Mouse (Mus musculus): ENCODE measurements around the gene Tns1.

The Tns1 gene

DNA sequence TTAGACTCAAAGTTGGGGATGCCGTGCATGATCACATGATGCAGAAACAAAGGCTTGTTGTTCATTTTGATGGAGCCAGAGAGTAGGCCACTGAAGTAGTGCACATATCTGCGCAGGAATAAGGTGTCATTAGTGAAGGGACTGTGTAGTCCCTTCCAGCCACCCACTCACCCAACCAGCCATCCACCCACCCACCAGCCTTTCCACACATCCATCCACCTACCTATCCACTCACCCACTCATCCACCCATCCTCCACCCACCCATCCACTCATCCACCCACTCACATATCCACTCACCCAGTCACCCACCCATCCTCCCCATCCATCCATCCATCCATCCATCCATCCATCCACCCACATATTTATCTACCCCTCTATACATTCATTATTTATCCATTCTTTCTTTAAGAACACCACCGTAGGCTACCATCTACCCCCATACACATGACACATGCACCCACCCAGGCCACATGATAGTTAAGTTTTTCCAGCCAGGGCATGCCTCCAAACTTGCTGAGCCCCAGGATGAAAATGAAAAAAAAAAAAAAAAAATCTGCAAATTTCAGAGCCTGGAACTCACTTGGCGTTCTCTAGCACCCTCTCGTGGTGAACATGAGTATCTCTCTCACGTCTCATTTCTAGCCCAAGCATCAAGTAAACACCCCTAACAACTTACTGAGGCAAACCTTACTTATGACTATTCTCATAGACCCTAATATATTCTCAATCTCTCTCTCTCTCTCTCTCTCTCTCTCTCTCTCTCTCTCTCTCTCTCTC lies 137.8 kb downstream of the Tns1 start:
- DNase-seq, result no peak

DNA sequence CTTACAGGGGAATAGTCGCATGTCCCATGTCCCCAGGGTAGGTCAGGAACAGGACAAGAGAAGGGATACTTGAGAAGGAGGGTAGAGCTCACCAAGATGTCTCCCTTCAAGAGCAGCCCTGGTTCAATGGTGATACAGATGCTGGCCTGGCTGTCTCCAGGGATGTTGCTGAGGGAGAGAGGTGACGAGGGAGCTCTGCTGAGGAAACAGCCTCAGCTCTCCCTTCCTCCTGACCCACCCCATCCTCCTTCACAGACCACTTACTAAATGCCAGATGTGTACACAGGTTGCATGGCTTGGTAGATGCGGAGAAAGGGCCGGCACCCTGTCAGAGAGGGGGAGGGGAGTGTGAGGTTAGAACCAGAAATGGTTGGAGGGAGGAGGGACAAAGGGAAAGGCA lies 138.6 kb downstream of the Tns1 start:
- no peak for DNase-seq

DNA sequence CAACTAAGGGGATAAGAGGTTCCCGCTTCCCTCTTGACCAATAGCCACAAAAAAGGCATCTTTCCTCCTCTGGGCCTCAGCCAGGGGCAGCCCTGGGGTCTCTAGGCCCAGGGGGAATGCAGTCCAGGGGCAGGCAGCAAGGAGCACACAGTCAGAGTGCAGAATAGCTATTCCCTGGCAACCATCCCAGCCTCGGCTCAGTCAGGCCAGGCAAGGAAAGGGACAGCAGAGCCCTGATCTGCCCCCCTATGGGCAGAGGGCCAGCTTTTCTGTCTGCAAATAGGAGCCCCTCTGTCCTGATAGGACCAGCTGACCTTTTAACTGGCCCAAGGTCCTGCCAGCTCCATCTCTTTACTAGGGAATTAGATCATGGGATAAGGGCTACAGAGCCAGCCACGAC lies 145.0 kb downstream of the Tns1 start:
- DNase-seq, result no peak

DNA sequence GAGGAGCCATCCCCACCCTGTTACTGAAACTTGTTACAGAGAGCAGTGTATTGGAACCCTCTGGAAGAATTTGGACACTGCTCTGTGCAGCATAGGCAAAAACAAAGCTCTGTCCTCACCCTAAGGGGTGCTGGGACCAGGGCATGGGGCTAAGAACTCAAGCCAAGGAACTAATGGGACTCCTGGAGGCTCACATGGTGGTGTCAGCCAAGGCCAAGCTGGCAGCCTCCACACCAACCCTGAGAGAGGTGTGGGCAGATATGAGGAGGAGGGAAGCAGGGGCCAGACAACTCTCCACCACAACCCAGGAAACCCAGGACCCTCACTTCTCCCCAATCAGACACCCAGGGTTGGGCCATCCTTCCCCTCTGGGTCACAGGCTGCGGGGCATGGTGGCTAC lies 145.7 kb downstream of the Tns1 start:
- no peak for DNase-seq

DNA sequence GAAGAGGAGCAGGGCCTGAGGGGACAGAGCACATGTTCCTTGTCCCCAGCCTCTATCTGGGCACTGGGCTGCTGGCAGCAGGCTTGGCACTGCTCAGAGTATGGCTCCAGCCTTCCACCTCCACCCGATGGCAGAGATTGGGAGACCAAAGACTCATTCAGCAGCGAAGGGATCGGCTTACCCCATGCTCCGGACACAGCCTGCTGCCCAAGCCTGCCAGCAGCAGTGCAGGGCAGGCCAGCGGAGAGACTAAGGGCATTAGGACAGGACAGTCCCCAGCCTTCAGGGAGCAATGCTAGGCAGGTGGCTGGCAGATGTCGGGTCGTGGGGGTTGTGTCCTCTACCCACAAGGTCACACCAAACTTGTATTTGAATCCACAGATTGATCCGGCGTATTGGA lies 150.3 kb downstream of the Tns1 start:
- DNase-seq, result no peak

DNA sequence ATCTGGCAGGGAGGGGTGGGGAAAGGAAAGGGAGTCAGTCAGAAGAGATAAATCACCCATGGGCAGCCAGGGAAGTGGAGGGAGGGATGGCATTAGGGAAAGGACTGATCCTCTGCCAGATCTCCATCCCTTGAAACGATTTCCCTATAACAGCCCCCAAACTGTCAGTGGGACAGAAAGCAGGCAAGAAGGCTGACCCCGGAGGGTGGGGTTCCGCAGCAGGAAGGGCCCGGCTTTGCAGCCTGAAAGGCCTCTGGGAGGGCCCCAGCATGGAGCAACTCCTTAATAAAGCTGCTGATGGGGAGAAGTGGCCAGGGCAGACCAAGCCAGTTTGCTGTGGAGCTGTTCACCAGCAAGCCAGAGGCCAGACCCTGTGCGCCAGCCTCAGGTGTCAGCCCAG lies 151.5 kb downstream of the Tns1 start:
- DNase-seq, result no peak

DNA sequence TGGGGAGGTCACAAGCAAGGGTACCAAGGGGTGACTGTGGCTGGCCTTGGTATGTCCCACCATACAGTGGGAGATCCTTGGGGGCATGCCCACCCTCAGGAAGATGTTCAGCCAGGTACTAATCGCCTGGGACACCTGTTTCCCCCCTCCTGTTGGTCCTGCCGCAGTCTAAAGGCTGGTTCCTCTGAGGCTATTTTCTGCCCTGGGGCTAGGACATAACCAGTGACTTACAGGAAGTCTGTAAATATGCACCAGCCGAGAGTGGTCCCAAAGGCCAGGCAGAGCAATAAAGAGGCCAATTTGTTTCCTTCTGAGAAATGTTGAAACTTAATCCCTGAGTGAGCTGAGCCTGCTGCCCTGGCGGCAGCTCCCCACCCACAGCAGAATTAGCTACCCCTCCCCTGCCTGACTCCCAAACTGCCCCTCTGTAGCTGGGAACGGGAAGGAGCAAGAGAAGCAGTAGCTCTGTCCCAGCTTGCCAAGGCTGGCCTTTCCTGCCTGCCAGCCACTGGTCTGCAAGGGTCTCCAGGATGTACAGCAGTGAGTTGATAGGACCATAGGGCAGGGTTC lies 154.0 kb downstream of the Tns1 start:
- no peak for DNase-seq

DNA sequence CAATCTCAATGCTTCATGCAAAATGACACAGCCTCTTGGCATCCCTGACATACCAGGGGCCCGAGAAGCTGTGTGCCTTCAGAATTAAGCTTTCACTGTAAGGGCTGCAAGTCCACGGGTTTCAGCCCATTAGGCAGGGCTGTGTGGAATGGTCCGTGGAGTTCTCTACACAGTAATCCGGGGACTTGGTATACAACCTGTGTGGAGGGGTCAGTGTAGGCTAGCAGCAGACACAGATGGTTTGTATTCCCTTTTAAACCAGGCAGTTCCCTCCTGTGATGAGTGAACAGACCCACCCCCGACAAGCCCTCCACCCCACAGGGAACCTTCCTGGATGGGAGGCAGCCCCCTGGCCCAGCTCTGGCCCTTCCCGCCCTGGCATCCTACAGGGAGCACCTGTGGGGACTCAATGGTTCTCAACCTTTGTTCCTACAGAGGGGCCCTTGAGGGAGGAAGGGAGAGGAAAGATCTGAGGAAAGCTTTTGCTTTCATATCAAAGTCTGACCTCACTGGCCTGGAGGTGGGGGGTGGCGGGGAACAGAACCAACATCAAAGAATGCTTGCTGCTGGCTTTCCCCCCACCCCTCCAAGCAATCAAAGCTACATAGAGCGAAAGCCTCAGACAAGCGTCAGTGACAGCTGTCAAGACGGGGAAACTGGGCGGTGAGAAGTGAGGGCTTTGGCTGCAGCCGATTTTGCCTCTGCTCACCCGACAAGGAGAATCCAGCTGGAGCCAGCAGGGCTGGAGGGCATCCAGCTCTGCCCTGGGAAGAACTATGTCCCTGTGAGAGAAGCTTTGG lies 155.3 kb downstream of the Tns1 start:
- no peak for DNase-seq

DNA sequence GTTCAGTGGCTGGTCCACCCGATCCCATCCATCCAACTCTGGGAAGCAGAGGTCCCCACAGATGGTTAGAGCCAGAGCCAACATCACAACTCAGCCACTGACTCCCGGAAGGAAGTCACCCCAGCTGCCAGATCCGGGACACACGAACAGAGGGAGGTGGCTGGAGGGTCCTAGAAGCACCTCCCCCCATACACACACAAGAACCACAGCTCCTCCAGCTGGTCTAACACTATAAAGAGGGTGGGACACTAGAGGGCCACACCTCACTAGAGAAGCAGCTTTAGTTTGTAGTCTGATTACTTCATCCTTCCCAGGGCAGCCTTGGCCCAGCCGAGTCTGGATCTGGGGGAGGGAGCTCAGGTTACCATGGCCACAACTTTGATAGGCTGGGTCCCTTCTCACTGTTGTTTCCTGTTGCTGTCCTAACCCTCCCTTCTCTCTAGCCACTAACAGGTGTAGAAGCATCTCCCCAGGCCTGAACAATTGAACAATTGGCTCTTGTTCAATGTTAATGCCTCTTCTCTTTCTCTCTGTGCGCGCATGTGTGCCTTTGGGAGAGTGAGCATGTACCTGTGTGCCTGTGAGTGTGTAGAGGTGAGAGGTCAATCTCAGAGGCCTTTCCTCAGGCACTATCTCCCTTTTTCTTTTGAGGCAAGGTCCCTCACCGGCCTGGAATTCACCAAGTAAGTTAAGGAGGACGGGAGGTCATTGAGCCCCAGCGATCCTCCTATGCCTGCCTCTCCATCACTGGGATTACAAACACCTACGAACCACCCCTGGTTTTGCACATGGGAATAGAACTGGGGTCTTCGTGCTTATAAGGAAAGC lies 157.6 kb downstream of the Tns1 start:
- DNase-seq, result peak; percentile 78 to 86

DNA sequence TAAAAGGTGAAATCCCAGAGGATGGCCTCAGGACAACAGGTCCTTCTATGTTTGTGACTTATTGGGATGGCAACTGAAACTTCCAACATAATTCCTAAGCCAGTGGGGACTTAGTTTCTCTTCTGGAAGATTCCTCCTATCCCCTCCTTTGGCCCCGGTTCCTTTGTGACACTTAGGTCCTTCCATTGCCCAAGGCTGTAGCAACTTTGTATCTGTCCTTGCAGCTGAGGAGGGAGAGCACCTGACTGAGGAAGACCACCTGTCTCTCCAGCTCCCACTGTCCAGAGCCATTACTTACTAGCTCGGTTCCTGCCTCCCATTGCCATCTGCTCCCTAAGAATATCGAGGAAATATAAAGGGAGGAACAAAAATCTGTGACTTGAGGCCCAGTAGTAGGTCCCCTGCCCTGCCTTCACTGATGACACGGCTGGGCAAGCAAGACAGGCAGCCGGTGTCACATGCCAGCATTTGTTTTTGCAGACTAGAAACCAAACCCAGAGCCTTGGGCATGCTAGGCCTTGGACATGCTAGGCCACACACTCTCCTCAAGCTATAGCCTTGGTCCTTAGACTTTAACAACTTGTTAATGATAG lies 160.0 kb downstream of the Tns1 start:
- DNase-seq, result no peak

DNA sequence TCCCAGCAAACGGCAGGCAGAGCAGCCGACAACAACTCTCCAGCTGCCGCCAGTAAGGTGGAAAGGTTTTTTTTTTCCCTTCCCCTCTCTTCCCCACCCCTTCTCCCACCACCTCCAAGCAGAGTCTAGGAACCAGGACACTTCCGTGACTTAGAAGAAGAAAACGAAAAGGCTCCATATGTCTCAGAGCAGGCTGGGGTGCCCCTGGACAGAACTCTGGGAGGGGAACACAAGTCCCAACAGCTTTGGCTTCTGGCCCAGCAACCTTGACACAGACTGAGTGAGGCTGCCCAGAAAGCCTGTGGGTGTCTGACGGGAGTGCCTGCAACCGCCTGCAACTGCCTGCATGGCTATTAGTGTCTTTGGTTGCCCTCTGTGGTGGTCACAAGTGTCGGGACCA lies 160.6 kb downstream of the Tns1 start:
- DNase-seq, result peak; percentile 47 to 65

DNA sequence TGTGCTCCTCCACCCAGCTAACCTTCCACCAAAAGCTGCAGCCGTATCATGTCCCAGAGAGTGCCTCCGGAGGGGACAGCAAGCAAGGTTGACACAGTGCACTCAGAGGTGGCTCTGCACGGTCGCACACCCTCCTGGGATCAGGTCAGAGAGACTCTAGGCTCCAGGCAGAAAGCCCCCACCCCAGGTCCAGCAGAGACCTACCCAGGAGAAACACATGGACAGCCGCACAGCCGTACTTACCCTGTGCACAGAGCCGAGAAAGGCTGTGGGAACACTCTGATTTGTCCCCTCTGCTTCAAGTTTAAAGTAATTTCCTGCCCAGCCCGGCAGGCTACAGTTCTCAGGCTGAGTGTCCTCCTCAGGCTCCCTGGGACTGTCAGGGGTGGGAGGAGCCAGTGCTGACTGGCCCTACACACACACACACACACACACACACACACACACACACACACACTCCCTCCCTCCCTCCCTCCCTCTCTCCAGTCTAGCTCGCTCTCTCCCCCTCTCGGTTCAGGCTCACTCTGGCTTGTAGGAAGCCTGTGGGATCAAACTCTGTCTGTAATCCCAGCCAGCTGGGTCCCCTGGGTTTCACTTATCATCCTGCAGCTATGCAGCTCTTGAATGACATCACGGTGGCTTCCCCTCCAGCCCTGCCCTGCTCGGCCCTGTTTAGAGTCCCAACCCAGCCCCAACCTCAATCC lies 161.4 kb downstream of the Tns1 start:
- DNase-seq, result peak; percentile 69 to 77

DNA sequence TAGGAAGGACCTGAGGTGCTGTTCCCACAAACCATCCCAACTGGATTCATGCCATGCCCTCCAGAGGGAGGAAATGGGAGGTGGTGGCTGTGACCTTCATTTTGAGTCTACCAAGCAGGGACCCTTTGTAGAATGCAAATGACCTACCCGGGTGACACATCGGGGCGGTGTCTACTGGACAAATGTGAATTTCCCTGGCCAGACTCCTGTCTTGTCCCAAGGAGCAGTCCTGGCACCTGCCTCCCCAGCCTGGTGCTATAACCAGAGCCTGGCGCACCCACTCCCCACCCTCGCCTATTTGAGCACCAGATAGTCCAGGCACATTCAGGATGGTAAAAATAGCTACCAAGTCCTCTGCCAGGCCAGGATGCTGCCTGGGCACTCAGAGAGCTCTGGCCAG lies 162.2 kb downstream of the Tns1 start:
- DNase-seq, result no peak

DNA sequence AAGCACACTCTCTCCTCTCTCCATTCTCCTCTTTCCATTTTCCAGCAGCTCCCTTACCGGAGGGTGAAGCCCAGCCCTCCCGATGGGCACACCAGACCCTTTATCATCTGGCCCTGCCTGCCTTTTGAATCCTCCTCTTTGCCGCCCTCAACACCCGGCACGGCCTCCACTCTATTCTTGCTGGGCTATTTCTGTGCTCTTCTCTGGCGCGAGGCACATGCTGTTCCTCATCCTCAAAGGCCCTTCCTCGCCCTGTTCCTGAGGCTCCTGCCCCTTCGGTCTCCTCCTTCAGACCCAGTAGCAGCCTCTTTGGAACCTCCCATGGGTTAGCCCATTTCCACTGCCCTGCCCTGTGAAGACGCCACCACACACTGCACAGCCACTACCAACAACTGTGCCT lies 164.5 kb downstream of the Tns1 start:
- DNase-seq, result no peak

DNA sequence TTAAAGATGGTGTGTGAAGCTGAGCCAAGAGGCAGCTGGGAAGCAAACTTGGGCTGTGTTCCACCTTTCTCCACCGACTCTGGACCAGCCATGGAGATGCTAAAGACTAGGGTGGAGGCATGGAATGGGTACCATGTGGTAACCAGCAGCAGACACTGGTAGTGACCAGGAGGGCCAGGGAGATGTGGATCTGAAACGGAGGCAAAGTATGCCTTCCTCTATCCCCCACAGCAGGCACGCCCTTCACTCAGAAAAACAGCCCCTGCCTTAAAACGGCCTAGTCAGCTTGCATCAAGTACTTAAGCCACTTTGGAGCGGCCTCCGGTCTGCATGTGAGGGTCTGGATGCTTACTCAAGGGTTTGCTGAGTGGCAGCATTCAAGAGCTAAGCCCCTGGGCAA lies 164.9 kb downstream of the Tns1 start:
- no peak for DNase-seq

DNA sequence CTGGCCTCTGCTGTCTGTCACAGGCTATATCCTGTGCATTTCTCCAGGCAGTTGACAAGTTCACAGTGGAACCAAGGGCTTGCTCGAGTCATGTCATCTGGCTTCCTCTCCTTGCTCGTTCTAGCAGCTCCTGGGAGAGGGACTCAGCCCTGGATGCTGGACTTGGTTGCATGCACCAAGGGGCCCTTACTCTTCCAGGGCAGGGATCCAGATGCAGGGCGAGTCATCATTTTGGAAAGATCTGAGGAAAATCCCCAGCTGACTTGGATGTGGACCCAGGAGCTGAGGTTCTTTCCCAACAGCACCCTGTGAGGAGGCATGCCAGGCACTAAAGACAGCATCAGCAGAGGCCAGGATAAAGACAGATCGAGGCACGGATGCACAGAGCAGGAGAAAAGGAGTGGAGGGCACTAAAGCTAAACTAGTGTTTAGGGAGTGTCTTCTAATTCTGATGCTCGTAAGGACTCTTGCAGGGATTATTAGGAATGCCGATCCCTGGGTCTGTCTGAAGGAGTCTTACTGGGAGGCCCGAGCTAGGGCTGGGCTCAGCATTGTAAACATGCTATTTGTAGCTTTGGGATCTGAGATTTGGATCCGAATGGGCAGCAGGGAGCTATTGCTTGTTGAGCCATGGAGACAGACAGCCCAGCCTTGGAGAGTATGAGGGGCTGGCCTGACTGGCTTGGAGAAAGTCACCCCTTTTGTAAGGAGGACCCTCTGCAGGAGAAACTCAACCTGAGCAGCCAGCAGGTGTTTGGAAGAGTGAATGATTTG lies 165.9 kb downstream of the Tns1 start:
- DNase-seq, result peak in 1 of 2 experiments; percentile 45

DNA sequence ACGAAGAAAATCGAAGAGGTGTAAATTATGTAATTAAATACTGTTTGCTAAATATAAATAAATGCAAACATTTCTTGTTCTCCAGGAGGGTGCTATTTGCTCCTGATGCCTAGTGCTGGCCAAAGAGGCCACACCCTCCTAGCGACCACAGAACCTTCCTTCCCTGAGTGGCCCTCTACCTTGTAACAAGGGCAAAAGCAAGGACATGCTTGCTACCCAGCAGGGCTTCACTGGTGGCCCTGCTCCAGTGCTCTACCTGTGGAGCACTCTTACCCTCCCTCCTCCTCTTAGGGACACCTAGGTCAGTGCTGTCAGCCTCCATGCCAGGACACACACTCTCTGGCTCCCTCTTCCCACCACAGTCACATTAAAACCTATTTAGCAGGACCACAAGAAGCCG lies 166.8 kb downstream of the Tns1 start:
- DNase-seq, result peak; percentile 54 to 68

DNA sequence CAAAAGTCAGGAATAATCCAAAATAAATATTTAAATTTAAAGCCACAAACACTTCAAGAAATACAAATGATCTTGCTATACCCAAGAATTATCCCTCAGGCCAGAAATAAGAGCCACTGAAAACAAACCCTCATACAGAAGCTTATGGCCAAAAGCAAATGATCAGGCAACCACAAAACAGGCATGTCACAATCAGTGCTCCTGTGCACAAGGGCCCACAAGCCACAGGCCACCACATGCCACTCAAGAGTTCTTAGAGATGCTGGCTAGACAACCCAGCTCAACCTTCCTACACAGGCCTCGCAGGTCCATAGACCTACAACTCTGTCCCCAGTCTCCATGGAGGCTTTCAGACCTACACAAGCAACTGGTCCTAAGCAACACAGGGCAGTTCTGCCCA lies 167.9 kb downstream of the Tns1 start:
- peak; percentile 63 to 73 for DNase-seq

DNA sequence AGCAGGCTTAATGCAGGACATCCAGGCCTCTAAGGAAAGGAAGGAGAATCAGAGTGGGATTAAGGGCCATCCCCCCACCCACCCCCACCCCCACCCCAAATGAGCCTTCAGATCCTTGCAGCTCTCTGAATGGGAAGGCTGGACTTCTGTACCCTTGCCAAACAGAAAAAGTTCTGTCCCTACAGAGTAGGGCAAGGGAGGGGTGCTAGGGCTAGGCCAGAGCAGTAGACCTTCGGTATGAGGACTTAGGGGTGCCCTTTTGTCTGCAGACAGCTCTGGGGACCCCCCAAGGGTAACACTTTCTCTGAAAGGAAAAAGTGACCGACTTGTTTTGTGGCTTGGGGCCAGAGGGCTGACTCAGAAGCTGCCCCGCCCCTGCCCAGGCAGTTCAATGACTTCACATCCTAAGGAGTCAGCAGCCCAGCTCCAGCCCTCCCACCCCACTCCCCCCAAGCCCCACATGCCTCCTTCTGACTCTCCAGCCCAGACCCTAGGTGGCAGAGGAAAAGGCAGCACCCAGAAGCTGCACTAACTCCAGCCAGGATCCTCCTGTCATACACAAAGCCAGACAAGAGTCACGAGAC lies 168.9 kb downstream of the Tns1 start:
- peak; percentile 75 to 80 for DNase-seq

DNA sequence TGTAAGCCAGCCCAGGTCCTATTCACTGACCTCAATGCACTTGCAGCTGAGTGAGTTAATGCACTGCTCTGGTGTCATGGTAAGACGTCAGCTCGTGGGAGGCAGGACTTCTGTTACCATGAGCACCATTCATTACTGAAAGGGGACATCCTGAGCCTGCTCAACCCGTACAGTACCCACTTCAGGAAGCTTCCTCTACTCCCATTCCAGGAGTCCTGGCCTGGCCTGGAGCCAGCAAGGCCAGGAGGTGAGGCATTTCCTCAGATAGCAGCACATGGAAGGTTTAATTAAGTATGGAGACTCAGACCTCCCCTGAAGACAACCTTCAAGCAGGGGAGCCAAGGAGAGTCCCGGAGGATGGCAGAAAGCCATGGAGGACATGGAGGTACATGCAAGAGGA lies 169.6 kb downstream of the Tns1 start:
- peak in 1 of 2 experiments; percentile 65 for DNase-seq

DNA sequence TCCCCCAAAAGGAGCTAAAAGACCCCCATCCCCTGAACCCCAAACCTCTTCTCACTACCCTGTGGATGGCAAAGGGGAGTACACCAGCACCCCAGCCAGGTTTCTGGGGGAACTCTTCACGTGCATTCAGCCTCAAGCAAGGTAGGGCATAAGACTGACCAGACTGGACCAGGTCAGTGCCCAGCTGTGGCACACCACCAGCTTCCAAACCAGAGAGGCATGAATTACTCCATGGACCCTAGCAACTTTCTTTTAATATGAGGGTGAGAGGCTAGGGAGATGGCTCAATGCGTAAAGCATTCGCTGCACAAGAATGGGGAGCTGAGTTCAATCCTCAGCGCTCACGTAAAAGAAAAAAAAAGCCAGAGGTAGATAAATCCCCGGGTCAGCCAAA lies 170.2 kb downstream of the Tns1 start:
- no peak for DNase-seq

Data from lung, adult 18-20 months (tissue).